Mouse (Mus musculus): ENCODE measurements around the gene Cntn3.

DNA sequence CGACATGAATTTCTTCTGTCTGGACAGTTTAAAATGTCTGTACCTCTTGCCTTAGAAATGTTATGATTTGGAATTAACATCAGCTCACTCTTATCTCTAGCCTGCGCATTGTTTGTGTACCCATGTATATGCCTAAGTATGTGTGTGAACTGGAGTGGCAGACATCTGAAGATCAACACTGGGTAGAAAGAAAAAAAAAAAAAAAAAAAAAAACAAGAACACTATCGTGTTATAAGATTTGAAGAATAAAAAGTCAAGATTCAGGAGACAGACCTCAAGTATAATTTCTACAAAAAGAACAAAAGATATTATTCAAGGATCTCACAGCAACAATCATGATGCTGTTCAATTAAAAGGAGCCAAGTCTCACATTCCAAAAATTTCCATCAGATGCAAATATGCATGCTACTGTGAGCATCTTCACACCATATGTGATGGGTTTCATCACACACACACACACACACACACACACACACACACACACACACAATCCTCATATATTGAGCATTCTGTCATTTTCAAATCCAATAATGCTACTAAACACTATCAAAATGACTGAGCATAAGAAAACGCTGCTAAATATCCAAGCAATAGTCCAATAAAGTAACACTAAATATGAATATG is 17.0 kb downstream of the Cntn3 start:
- TF ChIP-seq POLR2A (IDR thresholded peaks at IDR 0.05; ENCODE audit: borderline replicate concordance, extremely low read depth, low read depth, low read length) (no peak), CTCF (IDR thresholded peaks at IDR 0.05; ENCODE audit: insufficient read depth, low read length) (no peak)

Measured in lung, adult 2 months (tissue).